Mouse (Mus musculus) liver, postnatal 0 days (tissue): ENCODE data around the gene Git2. TPM values are rescaled to one million over a fixed set of nuclear protein-coding genes. Genes with fewer than 3 reads are reported as not detected.

ENCODE experiments used
- ATAC-seq: fragments of 200-750 bp; cut with Nextera tagmentation; 2 replicates; pipeline ENCODE4 v1.8.0; 2017; ENCODE audit warnings: mild to moderate bottlenecking, moderate library complexity
- DNase-seq: peaks from one replicate; pipeline ENCODE4 v3.0.0-alpha.2; 2016
- H3K27ac ChIP-seq: fragments of 300-500 bp; sonication (generic); 2 replicates; pipeline ENCODE4 v1.5.1; 2014; ENCODE audit warnings: antibody characterized with exemption, moderate library complexity, mild to moderate bottlenecking, low read depth
- H3K27me3 ChIP-seq: fragments of 300-500 bp; sonication (generic); 2 replicates; pipeline ENCODE4 v1.6.1; 2014; ENCODE audit warnings: low read length, control low read depth, mixed read lengths; ENCODE audit not compliant: insufficient read depth
- H3K36me3 ChIP-seq: fragments of 300-500 bp; sonication (generic); replicated peaks from 2 replicates; pipeline ENCODE4 v1.6.1; 2014; ENCODE audit warnings: mild to moderate bottlenecking, control low read depth, low read length, moderate library complexity, mixed read lengths; ENCODE audit not compliant: insufficient read depth
- H3K4me1 ChIP-seq: fragments of 300-500 bp; sonication (generic); 2 replicates; pipeline ENCODE4 v1.6.1; 2014; ENCODE audit warnings: antibody characterized with exemption, mild to moderate bottlenecking, control low read depth; ENCODE audit not compliant: insufficient read depth
- H3K4me2 ChIP-seq: fragments of 300-500 bp; sonication (generic); 2 replicates; pipeline ENCODE4 v1.6.1; 2014; ENCODE audit warnings: low read depth, mild to moderate bottlenecking, low read length, moderate library complexity, mixed read lengths
- H3K4me3 ChIP-seq: fragments of 300-500 bp; sonication (generic); 2 replicates; pipeline ENCODE4 v1.5.1; 2014; ENCODE audit warnings: low read depth, low read length
- H3K9ac ChIP-seq: fragments of 300-500 bp; sonication (generic); replicated peaks from 2 replicates; pipeline ENCODE4 v1.6.1; 2014; ENCODE audit warnings: mild to moderate bottlenecking, moderate library complexity
- H3K9me3 ChIP-seq: fragments of 300-500 bp; sonication (generic); 2 replicates; pipeline ENCODE4 v1.6.1; 2016; ENCODE audit warnings: mild to moderate bottlenecking, control low read depth, low read length, mixed read lengths
- CTCF ChIP-seq: sonication (generic); IDR thresholded peaks from 2 replicates; pipeline ENCODE4 v1.5.1; 2016; ENCODE audit warnings: antibody characterized with exemption, low read depth
- EP300 ChIP-seq: IDR thresholded peaks from 2 replicates; pipeline ENCODE4 v1.6.1; 2016; ENCODE audit warnings: antibody characterized with exemption, low read depth, mild to moderate bottlenecking
- WGBS: fragments of 180-500 bp; shearing (Covaris S2); extraction: QIAGEN DNeasy Blood & Tissue Kit; methylation state at CpG from one replicate; pipeline ENCODE4 v1.1.7; 2014; ENCODE audit not compliant: insufficient replicate concordance; 5-methylcytosine and 5-hydroxymethylcytosine counted together
- polyA plus RNA-seq: library from polyadenylated mRNA; unstranded; fragments of >200 nt; fragmentation: Nextera tagmentation; extraction: Ambion mirVana; gene quantifications from 2 replicates; pipeline ENCODE4 v1.2.1, GENCODE M21; 2015

Gene Git2
- polyA plus RNA-seq, 1 experiment from 2014 or later: 11.1 TPM

DNA sequence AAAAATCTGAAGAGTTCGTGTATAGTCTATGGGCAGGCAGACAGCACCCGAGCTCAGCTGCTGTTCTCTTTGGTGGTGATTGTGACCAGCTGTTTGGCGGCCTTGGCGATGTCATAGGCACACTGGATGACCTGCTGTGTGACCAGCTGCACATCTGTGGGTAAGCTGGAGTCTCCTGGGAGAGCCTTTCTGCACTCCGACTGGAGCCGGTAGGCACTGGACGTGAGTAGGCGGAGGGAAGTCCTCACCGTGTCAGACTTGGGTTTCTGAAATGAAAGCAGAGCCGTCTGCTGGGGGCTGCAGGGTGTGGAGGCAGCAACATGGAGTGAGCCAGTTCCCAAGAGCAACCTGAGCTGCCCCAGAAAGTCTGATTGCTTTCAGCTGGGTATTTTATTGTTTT lies 45.2 kb downstream of the Git2 start:
- DNase-seq (no peak), ATAC-seq (no peak)
- 86% methylated on average over 10 of the region's 10 CpGs for WGBS
- H3K36me3 ChIP-seq: peaks cover 62% of the 10 kb centered on the region
- H3K27ac ChIP-seq: no peak overlapping the region
- no peak overlapping the region for H3K4me3 ChIP-seq
- TF ChIP-seq CTCF (no peak), EP300 (no peak)
- H3K9ac ChIP-seq: no peak overlapping the region
- no peak overlapping the region for H3K4me2 ChIP-seq
- H3K9me3 ChIP-seq: no peaks in the 10 kb centered on the region
- no peaks in the 10 kb centered on the region for H3K4me1 ChIP-seq
- no peaks in the 10 kb centered on the region for H3K27me3 ChIP-seq

GRCm38 (mm10) chr5:114728160-114728559 lies 47.2 kb downstream of the Git2 start:
- no peaks in the 10 kb centered on the region for H3K9me3 ChIP-seq
- H3K27ac ChIP-seq: no peak overlapping the region
- no peaks in the 10 kb centered on the region for H3K4me1 ChIP-seq
- H3K36me3 ChIP-seq: peaks cover 47% of the 10 kb centered on the region
- H3K9ac ChIP-seq: no peak overlapping the region
- whole genome bisulfite sequencing: 85% methylated on average over 10 of the region's 10 CpGs
- no peaks in the 10 kb centered on the region for H3K27me3 ChIP-seq
- ATAC-seq (no peak), DNase-seq (no peak)
- no peak overlapping the region for H3K4me2 ChIP-seq
- TF ChIP-seq EP300 (no peak), CTCF (no peak)
- H3K4me3 ChIP-seq: no peak overlapping the region

DNA sequence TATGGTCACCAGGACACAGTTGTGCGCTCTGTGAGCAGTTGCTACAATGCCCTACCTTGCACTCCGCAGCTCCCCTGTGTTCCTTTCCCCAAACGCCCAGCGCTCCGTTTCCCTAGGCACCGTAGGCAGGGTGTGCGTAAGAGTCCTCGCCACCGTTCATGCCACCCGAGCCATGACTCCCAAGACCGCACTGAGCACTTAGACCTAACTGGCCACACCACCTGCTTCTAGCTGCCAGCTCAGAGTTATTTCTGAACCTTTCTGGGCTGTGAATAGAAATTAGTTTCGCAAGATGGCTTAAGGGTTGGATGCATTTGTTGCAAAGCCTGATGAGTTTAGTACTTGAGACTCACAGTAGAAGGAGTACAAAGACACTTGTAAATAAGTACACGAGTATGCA lies 52.5 kb downstream of the Git2 start:
- no peaks in the 10 kb centered on the region for H3K4me1 ChIP-seq
- H3K27me3 ChIP-seq: no peaks in the 10 kb centered on the region
- H3K36me3 ChIP-seq: peaks cover 14% of the 10 kb centered on the region
- ATAC-seq: no peak
- no peak for TF ChIP-seq EP300
- TF ChIP-seq CTCF: no peak
- H3K9me3 ChIP-seq: no peaks in the 10 kb centered on the region
- no peak overlapping the region for H3K27ac ChIP-seq
- no peak overlapping the region for H3K4me2 ChIP-seq
- no peak overlapping the region for H3K4me3 ChIP-seq
- no peak for DNase-seq
- no peak overlapping the region for H3K9ac ChIP-seq
- 91% methylated on average over 13 of the region's 13 CpGs for WGBS

DNA sequence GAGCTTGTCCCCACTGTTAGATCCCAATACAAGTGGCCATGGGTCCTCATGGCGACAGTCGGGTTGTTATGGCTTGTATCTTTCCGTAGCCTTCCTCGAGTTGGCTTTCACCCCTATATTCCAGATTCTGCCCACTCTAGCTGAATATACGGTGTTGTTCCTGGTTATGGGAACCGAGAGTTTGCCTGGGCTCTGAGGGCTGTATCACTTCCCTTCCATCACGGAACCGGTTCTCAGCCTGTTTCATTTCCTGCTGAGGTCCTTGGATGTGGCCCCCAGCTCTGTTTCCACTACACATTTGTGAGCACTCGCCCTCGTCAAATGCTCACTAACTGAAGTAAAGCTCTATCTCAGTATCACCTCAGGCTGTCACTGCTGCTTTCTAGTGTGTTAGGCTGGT lies 53.3 kb downstream of the Git2 start:
- peaks cover 13% of the 10 kb centered on the region for H3K36me3 ChIP-seq
- WGBS: 77% methylated on average over 10 of the region's 10 CpGs

DNA sequence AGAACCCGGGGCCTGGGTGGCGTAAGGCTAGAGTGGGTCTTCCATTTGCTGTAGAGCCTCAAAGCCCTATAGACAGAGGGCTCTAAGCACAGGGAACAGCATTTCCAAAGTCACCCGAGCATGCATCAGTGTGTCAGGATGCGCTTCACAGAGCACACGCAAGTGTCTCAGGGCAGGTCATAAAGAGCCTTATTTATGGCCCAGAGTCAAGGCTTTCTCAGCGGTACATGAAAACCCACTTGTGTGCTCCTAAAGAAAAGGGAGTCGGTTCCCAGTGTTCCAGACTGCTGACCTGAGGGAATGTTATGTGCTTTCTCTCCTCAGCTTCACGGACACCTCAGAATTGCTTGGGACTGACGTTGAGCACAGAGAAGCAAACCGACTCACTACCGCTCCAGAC lies 54.5 kb downstream of the Git2 start:
- no peak for ATAC-seq
- TF ChIP-seq CTCF (no peak), EP300 (no peak)
- Histone ChIP-seq H3K27me3 (no peaks in the 10 kb centered on the region), H3K4me3 (no peak overlapping the region), H3K4me1 (no peaks in the 10 kb centered on the region), H3K4me2 (no peak overlapping the region), H3K36me3 (peaks cover 16% of the 10 kb centered on the region), H3K9ac (no peak overlapping the region), H3K27ac (no peak overlapping the region), H3K9me3 (no peaks in the 10 kb centered on the region)
- WGBS: 85% methylated on average over 11 of the region's 11 CpGs
- no peak for DNase-seq

More for the DNA sequence above, 53.3 kb downstream of the Git2 start:
- Histone ChIP-seq H3K4me2 (no peak overlapping the region), H3K9me3 (no peaks in the 10 kb centered on the region), H3K27me3 (no peaks in the 10 kb centered on the region), H3K27ac (no peak overlapping the region), H3K4me3 (no peak overlapping the region), H3K9ac (no peak overlapping the region), H3K4me1 (no peaks in the 10 kb centered on the region)
- TF ChIP-seq EP300 (no peak), CTCF (no peak)
- ATAC-seq (no peak), DNase-seq (no peak)

GRCm38 (mm10) chr5:114719928-114720270 lies 55.4 kb downstream of the Git2 start:
- H3K9ac ChIP-seq: no peak overlapping the region
- H3K27ac ChIP-seq: no peak overlapping the region
- DNase-seq: no peak
- H3K4me1 ChIP-seq: no peaks in the 10 kb centered on the region
- no peak for ATAC-seq
- TF ChIP-seq EP300 (no peak), CTCF (no peak)
- no peak overlapping the region for H3K4me2 ChIP-seq
- no peaks in the 10 kb centered on the region for H3K9me3 ChIP-seq
- H3K27me3 ChIP-seq: no peaks in the 10 kb centered on the region
- peaks cover 24% of the 10 kb centered on the region for H3K36me3 ChIP-seq
- WGBS: 83% methylated on average over 6 of the region's 6 CpGs
- no peak overlapping the region for H3K4me3 ChIP-seq

- no peak overlapping the region for H3K27ac ChIP-seq
- peak; percentile 58 for DNase-seq
These were observed 56.1 kb downstream of the Git2 start for GRCm38 (mm10) chr5:114719003-114719927.

More at GRCm38 (mm10) chr5:114719003-114719927, 56.1 kb downstream of the Git2 start:
- no peak overlapping the region for H3K4me2 ChIP-seq
- H3K4me1 ChIP-seq: no peaks in the 10 kb centered on the region
- H3K9me3 ChIP-seq: no peaks in the 10 kb centered on the region
- H3K4me3 ChIP-seq: no peak overlapping the region
- H3K9ac ChIP-seq: no peak overlapping the region
- peaks cover 28% of the 10 kb centered on the region for H3K36me3 ChIP-seq
- ATAC-seq: peak; percentile 92
- 72% methylated on average over 18 of the region's 20 CpGs for WGBS
- TF ChIP-seq CTCF (no peak), EP300 (no peak)
- H3K27me3 ChIP-seq: no peaks in the 10 kb centered on the region
